Mouse (Mus musculus) left cerebral cortex, adult 18-20 months (tissue): ENCODE measurements around the gene Fam71e1. TPM values are rescaled to one million over a fixed set of nuclear protein-coding genes. Genes with fewer than 3 reads are reported as not detected.

Experiments
- DNase-seq, 2 experiments: peaks; one replicate each; pipeline ENCODE4 v3.0.0; 2021 to 2022; ENCODE audit warnings: low spot score in 2 of 2, mixed read lengths in 1 of 2
- total RNA-seq, 2 experiments: library from RNA; stranded (reverse); gene quantifications; 2 replicates each; pipeline ENCODE4 v1.2.3; 2021

Fam71e1 gene
- total RNA-seq, 2 experiments from 2014 or later: 15.1 to 15.5 TPM

GRCm38 (mm10) chr7:44470696-44471612 lies 25.4 kb upstream of the Fam71e1 start:
- no peak for DNase-seq

GRCm38 (mm10) chr7:44471880-44472557 lies 24.4 kb upstream of the Fam71e1 start:
- no peak for DNase-seq

DNA sequence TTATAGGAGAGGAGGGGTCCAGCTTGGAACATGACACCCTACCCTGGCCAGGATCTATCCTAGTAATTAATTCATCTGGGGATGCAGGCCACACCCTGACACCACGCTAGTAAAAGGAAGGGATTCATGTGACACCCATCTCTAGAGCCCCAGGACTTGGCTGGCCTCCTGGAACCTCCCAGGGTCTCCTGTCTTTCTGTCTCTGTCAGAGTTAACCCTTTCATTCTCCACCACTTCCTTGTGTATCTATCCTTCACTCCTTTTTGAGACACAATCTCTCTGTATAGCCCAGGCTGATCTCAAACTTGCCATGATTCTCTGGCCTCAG lies 23.9 kb upstream of the Fam71e1 start:
- DNase-seq: no peak

DNA sequence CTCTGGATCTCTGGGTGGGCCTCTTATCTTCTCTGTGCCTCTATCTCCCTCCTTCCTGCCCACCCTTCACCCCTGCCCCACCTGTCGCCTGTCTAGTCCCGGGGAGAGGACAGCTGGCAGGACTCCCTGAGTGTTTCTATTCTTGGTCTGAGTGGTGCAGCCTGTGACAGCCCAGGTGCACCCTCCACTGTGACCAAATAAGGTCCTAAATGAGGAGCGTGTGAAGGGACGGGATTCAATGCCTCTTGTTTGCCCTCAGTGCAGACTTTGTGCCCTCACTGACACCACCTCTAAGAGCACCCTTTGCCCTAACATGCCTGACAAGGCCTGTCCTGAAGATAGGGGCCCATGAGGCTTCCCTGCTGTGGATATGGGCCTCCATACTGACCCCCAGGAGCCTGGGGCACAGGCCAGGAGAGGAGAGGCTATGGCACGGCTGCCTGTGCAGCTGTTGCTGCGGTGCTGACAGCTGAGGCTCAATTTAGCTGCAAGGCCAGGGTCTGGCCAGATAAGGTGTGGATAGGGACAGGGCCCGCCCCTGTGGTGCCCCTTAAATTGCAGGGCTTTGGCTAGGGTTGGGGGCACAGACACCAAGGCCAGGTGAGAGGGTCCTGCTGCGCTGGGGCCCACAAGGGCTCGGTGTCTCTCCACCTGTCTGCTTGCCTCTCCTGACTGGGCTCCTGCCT lies 23.3 kb upstream of the Fam71e1 start:
- no peak for DNase-seq

DNA sequence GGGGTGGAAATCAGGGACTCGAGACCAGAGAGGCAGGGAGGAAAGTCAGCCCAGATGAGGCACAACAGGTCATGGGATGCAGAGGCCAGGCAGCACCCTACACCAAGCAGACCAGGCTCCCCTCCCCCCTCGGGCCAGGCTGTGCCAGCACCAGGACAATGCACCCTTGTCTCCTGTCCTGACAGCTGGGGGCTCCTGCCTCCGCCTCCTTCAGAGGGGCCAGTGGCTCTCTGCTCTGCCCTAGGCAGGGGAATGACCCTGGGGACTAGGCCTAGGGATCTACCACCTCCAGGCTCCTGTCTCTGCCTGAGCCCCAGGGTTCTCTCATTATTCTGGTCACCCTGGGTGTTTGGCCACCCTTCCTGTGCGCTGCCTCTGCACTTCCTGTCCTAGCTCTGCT lies 22.0 kb upstream of the Fam71e1 start:
- DNase-seq: peak in 1 of 2 experiments; percentile 65

- no peak for DNase-seq
Observed at GRCm38 (mm10) chr7:44475046-44475614, 21.3 kb upstream of the Fam71e1 start.

- no peak for DNase-seq
Observed at GRCm38 (mm10) chr7:44482836-44483435, 13.4 kb upstream of the Fam71e1 start.

DNA sequence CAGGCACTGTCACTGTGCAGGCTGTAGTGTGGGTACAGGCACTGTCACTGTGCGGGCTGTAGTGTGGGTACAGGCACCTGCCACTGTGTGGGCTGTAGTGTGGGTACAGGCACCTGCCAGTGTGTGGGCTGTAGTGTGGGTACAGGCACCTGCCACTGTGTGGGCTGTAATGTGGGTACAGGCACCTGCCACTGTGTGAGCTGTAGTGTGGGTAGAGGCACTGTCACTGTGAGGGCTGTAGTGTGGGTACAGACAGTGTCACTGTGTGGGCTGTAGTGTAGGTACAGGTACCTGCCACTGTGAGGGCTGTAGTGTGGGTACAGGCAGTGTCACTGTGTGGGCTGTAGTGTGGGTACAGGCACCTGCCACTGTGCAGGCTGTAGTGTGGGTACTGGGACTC lies 12.3 kb upstream of the Fam71e1 start:
- DNase-seq: no peak

GRCm38 (mm10) chr7:44484841-44485571 lies 11.4 kb upstream of the Fam71e1 start:
- DNase-seq: peak; percentile 80 to 84

GRCm38 (mm10) chr7:44485572-44486195 lies 10.7 kb upstream of the Fam71e1 start:
- no peak for DNase-seq

DNA sequence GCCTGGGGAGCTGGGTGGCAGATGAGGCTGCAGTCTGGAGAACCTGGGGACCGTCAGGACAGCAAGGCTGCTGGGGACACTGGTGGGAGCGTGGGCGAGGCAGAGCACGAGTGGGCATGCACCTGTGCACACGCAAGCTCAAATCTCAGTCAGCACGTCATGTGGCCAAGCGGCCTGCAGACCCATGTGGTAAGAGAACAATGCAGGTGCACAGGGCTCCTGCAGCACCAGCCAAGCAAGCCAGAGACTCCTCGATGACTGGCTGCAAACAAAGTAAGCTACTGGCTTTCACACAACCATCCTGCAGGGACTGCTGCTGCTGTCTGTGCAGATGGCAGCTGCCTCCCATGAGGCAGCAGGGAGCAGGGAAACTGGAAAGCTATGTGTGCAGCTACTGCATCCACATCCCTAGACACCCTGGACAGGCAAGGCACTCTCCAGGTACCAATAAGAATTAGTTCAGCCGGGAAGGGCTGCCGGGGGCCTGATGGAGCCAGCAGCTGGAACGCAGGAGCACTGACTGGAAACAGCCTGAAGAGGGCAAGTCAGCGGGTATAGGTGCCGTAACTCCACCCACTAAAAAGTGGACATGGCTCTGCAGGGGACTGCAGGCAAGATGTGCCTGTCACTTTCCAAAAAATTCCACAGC lies 9.3 kb upstream of the Fam71e1 start:
- no peak for DNase-seq

DNA sequence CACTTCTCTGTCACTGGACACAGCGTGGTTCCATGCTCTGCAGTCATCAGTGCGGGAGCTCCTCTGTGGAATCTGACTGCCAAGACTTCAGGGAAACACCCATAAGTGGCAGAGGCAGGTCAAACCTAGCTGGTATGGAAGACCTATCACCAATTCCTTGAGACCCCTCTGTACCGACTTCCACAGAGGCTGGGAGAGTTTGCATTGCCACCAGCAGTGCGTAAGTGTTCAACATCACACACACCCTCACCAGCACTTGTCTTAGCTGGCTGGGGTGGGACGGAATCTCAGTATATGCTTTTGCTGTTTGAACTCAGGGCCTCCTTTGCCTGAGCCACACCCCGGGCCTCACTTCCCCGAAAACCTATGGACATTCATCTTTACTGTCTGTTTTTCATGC lies 8.4 kb upstream of the Fam71e1 start:
- no peak for DNase-seq

GRCm38 (mm10) chr7:44488545-44488944 lies 7.8 kb upstream of the Fam71e1 start:
- DNase-seq: no peak

GRCm38 (mm10) chr7:44490281-44490680 lies 6.1 kb upstream of the Fam71e1 start:
- no peak for DNase-seq

DNA sequence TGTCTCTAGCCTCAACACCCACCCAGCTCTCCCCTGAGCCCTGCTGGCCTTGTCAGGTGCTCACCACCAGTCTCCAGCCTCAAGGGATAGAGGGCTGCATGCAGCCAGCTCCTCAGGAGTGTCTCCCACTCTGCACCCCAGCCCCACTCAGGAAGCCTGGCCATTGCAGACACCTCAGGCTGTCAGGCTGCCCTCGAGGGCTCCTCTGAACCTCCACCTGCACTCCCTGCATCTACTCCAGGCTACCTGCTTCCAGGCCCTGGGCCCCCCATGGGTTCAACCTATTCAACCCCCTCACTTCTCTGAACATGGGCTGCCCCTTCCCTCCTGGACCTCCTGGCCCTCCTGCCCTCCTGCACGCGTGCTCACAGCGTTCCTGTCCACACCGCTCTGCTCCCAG lies 5.0 kb upstream of the Fam71e1 start:
- DNase-seq: no peak

DNA sequence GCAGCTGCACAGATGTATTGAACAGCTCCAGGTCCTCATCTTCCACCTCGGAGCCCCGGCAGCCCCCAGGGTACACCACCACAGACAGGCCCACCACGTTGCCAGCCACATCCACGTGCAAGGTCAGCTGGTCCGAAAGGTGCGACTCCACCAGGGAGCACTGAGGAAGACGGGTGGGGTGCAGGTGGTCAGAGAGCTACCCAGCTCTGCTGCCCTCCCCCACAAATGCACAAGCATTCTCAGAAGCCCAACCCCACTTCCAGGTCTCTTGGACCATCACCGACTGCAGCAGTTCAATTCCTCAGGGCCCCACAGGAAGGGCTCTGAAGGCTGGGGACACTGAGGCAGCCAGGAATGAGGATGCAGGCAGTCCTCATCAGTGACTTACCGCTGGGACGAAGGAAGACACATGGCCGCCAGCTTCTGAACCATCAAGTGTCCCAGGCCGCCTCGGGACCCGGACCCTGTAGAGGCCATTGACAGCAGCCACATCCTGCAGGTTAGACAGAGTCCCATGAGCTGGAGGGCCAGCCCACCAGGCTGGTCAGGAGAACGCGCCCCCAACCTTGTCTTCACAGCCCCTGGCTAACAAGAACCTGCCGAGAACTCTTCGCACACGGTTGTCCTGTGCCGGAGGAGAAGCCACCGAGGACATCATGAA lies 4.1 kb upstream of the Fam71e1 start:
- DNase-seq: no peak

DNA sequence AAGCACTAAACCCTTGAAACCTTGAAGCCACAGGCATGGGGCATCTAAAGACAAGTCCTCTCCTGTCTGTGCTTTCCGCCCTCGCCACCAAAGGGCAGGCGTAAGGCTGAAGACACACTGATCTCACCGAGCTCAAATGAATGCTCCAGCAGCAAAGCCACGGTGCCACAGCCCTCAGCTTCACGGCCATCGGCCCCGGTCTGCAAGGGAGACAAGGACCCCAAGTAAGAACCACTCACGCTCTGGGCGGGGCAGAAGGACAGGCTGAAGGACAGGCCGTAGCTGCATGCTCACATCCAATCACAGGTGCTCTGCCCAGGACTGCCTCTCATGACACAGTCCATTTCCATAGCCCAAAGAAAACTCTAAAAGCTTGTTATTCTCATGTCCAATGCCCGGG lies 1.7 kb upstream of the Fam71e1 start:
- DNase-seq: no peak

DNA sequence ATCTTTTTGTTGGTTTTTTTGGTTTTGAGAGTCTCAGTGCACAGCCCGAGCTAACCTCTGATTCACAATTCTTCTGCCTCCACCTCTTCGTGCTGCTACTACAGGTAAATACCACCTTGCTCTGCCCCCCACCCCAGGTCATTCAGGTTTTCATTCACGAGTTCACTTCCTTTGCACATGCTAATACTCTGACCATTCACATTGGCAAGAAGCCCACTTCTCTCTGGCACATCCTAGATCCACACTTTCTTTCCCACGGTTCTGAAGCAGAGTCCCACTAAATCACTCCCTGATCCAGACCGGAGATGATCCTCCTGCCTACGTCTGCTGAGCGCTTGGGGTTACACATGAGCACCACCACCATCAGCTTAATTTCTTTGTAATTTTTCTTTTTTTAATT lies 1.3 kb upstream of the Fam71e1 start:
- DNase-seq: no peak

DNA sequence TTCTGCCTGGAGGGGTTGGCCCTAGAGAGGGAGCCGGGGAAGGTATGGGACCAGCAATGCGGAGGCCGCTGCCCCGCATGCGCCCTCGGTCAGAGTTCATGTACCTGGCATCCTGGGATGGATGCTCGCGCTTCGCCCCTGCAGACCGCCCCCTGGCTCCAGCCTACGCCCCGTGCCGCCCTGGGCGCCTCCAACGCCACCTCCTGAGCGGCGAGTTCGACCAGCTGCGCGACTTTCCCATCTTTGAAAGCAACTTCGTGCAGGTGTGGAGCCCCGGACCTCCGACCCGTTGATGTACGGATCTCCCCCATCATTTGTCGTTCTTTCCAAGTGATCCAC lies 359 bp downstream of the Fam71e1 start:
- DNase-seq: no peak
